Mouse (Mus musculus): ENCODE data around the gene Rora.

GRCm38 (mm10) chr9:69090749-69091270, 437.2 kb downstream of the Rora start:
- TF ChIP-seq POLR2A (IDR thresholded peaks at IDR 0.05; ENCODE audit: control insufficient read depth, low read depth, low read length) = no peak
- TF ChIP-seq CTCF (IDR thresholded peaks at IDR 0.05; ENCODE audit: control insufficient read depth, insufficient read depth, insufficient replicate concordance, low read depth, low read length) = no peak
